Mouse (Mus musculus): ENCODE measurements around the gene Spem1. TPM values are rescaled to one million over a fixed set of nuclear protein-coding genes. Genes with fewer than 3 reads are reported as not detected.

Gene Spem1
- total RNA-seq, 2 experiments from 2014 or later: not detected

- intact Hi-C loops (cut with DNase I): no loop called here
- DNase-seq: no peak
These were observed 47.0 kb downstream of the Spem1 start for GRCm38 (mm10) chr11:69774961-69775360.

Other genes with a start within 250 kb of the Spem1 start
- 1 to 10 TPM; 5.1 to 6.3 TPM for gene Wrap53, start 241.9 kb downstream of the Spem1 start, total RNA-seq (2021)
- gene Trp53, start 241.8 kb downstream of the Spem1 start, total RNA-seq (2021): 10 to 100 TPM; 13.9 to 17.0 TPM
- 10 to 100 TPM; 20.9 to 22.5 TPM for gene Atp1b2, start 216.2 kb downstream of the Spem1 start, total RNA-seq (2021)
- not detected for gene Shbg, start 204.3 kb downstream of the Spem1 start, total RNA-seq (2021)
- 1 to 10 TPM; 3.7 to 4.1 TPM for gene Sat2, start 200.2 kb downstream of the Spem1 start, total RNA-seq (2021)
- 10 to 100 TPM; 87.3 to 98.6 TPM for gene Fxr2, start 189.2 kb downstream of the Spem1 start, total RNA-seq (2021)
- gene Sox15, start 166.9 kb downstream of the Spem1 start, total RNA-seq (2021): not detected
- 10 to 100 TPM; 14.9 to 16.2 TPM for gene Mpdu1, start 159.5 kb downstream of the Spem1 start, total RNA-seq (2021)
- gene Cd68, start 156.0 kb downstream of the Spem1 start, total RNA-seq (2021): 1 to 10 TPM; 8.7 to 9.1 TPM
- 100 to 1,000 TPM; 188 to 222 TPM for gene Eif4a1, start 149.8 kb downstream of the Spem1 start, total RNA-seq (2021)
- 10 to 100 TPM; 30.4 to 31.8 TPM for gene Senp3, start 140.1 kb downstream of the Spem1 start, total RNA-seq (2021)
- gene Tnfsf13, start 136.4 kb downstream of the Spem1 start, total RNA-seq (2021): 1 to 10 TPM; 1.4 to 2.4 TPM
- gene Tnfsf12, start 126.3 kb downstream of the Spem1 start, total RNA-seq (2021): 10 to 100 TPM; 16.3 to 21.0 TPM
- 1 to 10 TPM; 4.4 to 4.6 TPM for gene Tnfsfm13, start 126.1 kb downstream of the Spem1 start, total RNA-seq (2021)
- gene Polr2a, start 63.5 kb downstream of the Spem1 start, total RNA-seq (2021): 10 to 100 TPM; 30.1 to 35.4 TPM
- not detected for gene Slc35g3, start 60.2 kb downstream of the Spem1 start, total RNA-seq (2021)
- gene Zbtb4, start 56.3 kb downstream of the Spem1 start, total RNA-seq (2021): 10 to 100 TPM; 39.0 to 43.1 TPM
- gene Chrnb1, start 26.2 kb downstream of the Spem1 start, total RNA-seq (2021): 1 to 10 TPM; 3.6 to 4.3 TPM
- 1 to 10 TPM; 2.4 to 3.0 TPM for gene Fgf11, start 20.3 kb downstream of the Spem1 start, total RNA-seq (2021)
- gene Tmem102, start 16.6 kb downstream of the Spem1 start, total RNA-seq (2021): under 1 TPM; 0.41 to 0.56 TPM
- gene Gm39566, start 6.9 kb downstream of the Spem1 start, total RNA-seq (2021): not detected
- gene Spem2, start 3.7 kb downstream of the Spem1 start, total RNA-seq (2021): not detected
- 1 to 10 TPM; 4.6 to 4.8 TPM for gene Nlgn2, start 15.6 kb upstream of the Spem1 start, total RNA-seq (2021)
- gene Tmem256, start 16.3 kb upstream of the Spem1 start, total RNA-seq (2021): 100 to 1,000 TPM; 189 to 220 TPM
- gene Plscr3, start 24.2 kb upstream of the Spem1 start, total RNA-seq (2021): 10 to 100 TPM; 24.6 to 26.7 TPM
- under 1 TPM; 0.08 to 0.11 TPM for gene Tnk1, start 36.5 kb upstream of the Spem1 start, total RNA-seq (2021)
- gene Tmem95, start 55.8 kb upstream of the Spem1 start, total RNA-seq (2021): not detected
- gene Kctd11, start 59.2 kb upstream of the Spem1 start, total RNA-seq (2021): 1 to 10 TPM; 2.6 to 2.8 TPM
- under 1 TPM; 0.78 to 0.89 TPM for gene Acap1, start 73.4 kb upstream of the Spem1 start, total RNA-seq (2021)
- gene 2810408A11Rik, start 78.8 kb upstream of the Spem1 start, total RNA-seq (2021): under 1 TPM; 0.73 to 0.89 TPM
- gene Neurl4, start 78.9 kb upstream of the Spem1 start, total RNA-seq (2021): 10 to 100 TPM; 40.2 to 47.4 TPM
- gene Gps2, start 91.7 kb upstream of the Spem1 start, total RNA-seq (2021): 10 to 100 TPM; 28.2 to 32.1 TPM
- 100 to 1,000 TPM; 420 to 449 TPM for gene Eif5a, start 99.8 kb upstream of the Spem1 start, total RNA-seq (2021)
- gene Ybx2, start 113.6 kb upstream of the Spem1 start, total RNA-seq (2021): 10 to 100 TPM; 18.4 to 20.3 TPM
- gene Slc2a4, start 126.0 kb upstream of the Spem1 start, total RNA-seq (2021): 100 to 1,000 TPM; 385 to 406 TPM
- gene Cldn7, start 142.6 kb upstream of the Spem1 start, total RNA-seq (2021): not detected
- gene Ctdnep1, start 159.0 kb upstream of the Spem1 start, total RNA-seq (2021): 100 to 1,000 TPM; 160 to 169 TPM
- 10 to 100 TPM; 47.0 to 47.4 TPM for gene Elp5, start 160.3 kb upstream of the Spem1 start, total RNA-seq (2021)
- 100 to 1,000 TPM; 306 to 329 TPM for gene Gabarap, start 169.0 kb upstream of the Spem1 start, total RNA-seq (2021)
- 10 to 100 TPM; 23.1 to 23.4 TPM for gene Phf23, start 173.6 kb upstream of the Spem1 start, total RNA-seq (2021)
- 1 to 10 TPM; 5.0 to 6.1 TPM for gene Dvl2, start 178.4 kb upstream of the Spem1 start, total RNA-seq (2021)
- gene Acadvl, start 193.2 kb upstream of the Spem1 start, total RNA-seq (2021): 1,000 to 10,000 TPM; 1,292 to 1,425 TPM
- gene Dlg4, start 194.8 kb upstream of the Spem1 start, total RNA-seq (2021): 1 to 10 TPM; 6.3 to 7.4 TPM
- gene Asgr1, start 231.9 kb upstream of the Spem1 start, total RNA-seq (2021): not detected

All from heart, postnatal 36 days (tissue).